Mouse (Mus musculus) thymus, adult 2 months (tissue): ENCODE data around the gene Dnal4.

Experiments
- CTCF ChIP-seq: fragments of 200-500 bp; IDR thresholded peaks from 2 replicates; pipeline ENCODE4 v1.5.1; 2012; ENCODE audit warnings: mild to moderate bottlenecking, control low read depth, low read length, moderate library complexity, borderline replicate concordance; ENCODE audit not compliant: control insufficient read depth, poor library complexity, insufficient read depth; ENCODE audit errors: extremely low read depth
- POLR2A ChIP-seq: fragments of 200-500 bp; IDR thresholded peaks from 2 replicates; pipeline ENCODE4 v1.6.1; 2012; ENCODE audit warnings: mild to moderate bottlenecking, low read length, control low read depth, moderate library complexity; ENCODE audit not compliant: control insufficient read depth, poor library complexity, insufficient read depth; ENCODE audit errors: extremely low read depth

DNA sequence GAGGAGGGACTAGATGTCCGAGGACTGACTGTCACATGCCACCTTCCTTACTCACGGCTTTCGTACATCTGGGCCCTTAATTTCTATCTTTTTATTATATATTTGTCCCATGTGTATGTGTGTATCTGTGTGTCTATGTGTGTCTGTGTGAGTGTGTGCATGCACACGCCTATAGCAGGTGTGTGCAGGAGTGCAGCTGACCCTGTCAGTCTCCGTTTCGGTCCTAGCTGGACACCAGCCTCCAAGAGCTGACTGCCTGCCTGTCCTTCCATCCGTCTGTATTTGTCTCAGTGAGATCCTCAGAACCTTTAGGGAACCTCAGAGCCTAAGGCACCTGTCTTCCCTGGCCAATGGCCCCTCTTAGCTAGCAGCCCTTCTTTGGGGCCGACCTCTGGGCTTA, 57.4 kb downstream of the Dnal4 start:
- TF ChIP-seq POLR2A (no peak), CTCF (no peak)
